Mouse (Mus musculus) MEL (cell line): ENCODE results near the gene Slc22a23. TPM values are rescaled to one million over a fixed set of nuclear protein-coding genes. Genes with fewer than 3 reads are reported as not detected.
A peak's percentile ranks its signal among the peaks of the same experiment; 100 is the strongest.

Experiments used
- DNase-seq: peaks from one replicate; pipeline ENCODE4 v3.0.0; 2011; ENCODE audit warnings: low read depth, low spot score
- H3K27ac ChIP-seq: 2 replicates; pipeline ENCODE4 v1.5.1; 2012; ENCODE audit warnings: low read depth, mild to moderate bottlenecking, control low read depth, low read length, moderate library complexity; ENCODE audit not compliant: control insufficient read depth
- H3K27me3 ChIP-seq, 2 experiments: fragments of 150-350 bp in 1 of 2; sonication (generic) in 1 of 2; 2 replicates each; pipeline ENCODE4 v1.6.1; 2012; ENCODE audit warnings: low read length in 2 of 2, mild to moderate bottlenecking in 2 of 2, improper control_type of control experiment in 1 of 2, moderate library complexity in 1 of 2; ENCODE audit not compliant: insufficient read depth in 2 of 2, control insufficient read depth in 1 of 2
- H3K36me3 ChIP-seq, 2 experiments: 2 replicates each; pipeline ENCODE4 v1.6.1; 2012 to 2014; ENCODE audit warnings: low read length in 2 of 2, improper control_type of control experiment in 1 of 2, inconsistent platforms in 1 of 2, mild to moderate bottlenecking in 1 of 2; ENCODE audit not compliant: insufficient read depth in 2 of 2, control insufficient read depth in 1 of 2
- H3K4me1 ChIP-seq, 2 experiments: fragments of 150-350 bp in 1 of 2; sonication (generic) in 1 of 2; 2 replicates each; pipeline ENCODE4 v1.6.1; 2012; ENCODE audit warnings: low read length in 2 of 2, improper control_type of control experiment in 1 of 2, mild to moderate bottlenecking in 1 of 2; ENCODE audit not compliant: insufficient read depth in 2 of 2, control insufficient read depth in 1 of 2
- H3K4me3 ChIP-seq, 2 experiments: fragments of 150-350 bp in 1 of 2; sonication (generic) in 1 of 2; 2 replicates each; pipeline ENCODE4 v1.5.1; 2012; ENCODE audit warnings: low read depth in 2 of 2, low read length in 2 of 2, mild to moderate bottlenecking in 2 of 2, moderate library complexity in 2 of 2, control low read depth in 1 of 2, improper control_type of control experiment in 1 of 2; ENCODE audit not compliant: control insufficient read depth in 1 of 2, insufficient read depth in 1 of 2
- H3K79me2 ChIP-seq: 2 replicates; pipeline ENCODE4 v1.6.1; 2012; ENCODE audit warnings: mild to moderate bottlenecking, low read length, moderate library complexity; ENCODE audit not compliant: control insufficient read depth, poor library complexity, insufficient read depth
- H3K9ac ChIP-seq: 2 replicates; pipeline ENCODE4 v1.6.1; 2012; ENCODE audit warnings: low read depth, mild to moderate bottlenecking, control low read depth, low read length, moderate library complexity; ENCODE audit not compliant: control insufficient read depth, poor library complexity, severe bottlenecking
- H3K9me3 ChIP-seq: fragments of 150-350 bp; sonication (generic); replicated peaks from 2 replicates; pipeline ENCODE4 v1.6.1; 2012; ENCODE audit warnings: mild to moderate bottlenecking, low read length, improper control_type of control experiment, moderate library complexity; ENCODE audit not compliant: insufficient read depth
- BHLHE40 ChIP-seq: IDR thresholded peaks from 2 replicates; pipeline ENCODE4 v1.6.1; 2012; ENCODE audit warnings: low read depth, mild to moderate bottlenecking, inconsistent platforms, low read length, improper control_type of control experiment, borderline replicate concordance
- CTCF ChIP-seq, 3 experiments: IDR thresholded peaks in 2 of 3; conservative IDR thresholded peaks in 1 of 3; 2 replicates each; pipeline ENCODE4 v1.5.1; 2011 to 2012; ENCODE audit warnings: low read length in 3 of 3, low read depth in 2 of 3, mild to moderate bottlenecking in 2 of 3, improper control_type of control experiment in 1 of 3, inconsistent platforms in 1 of 3, mixed read lengths in 1 of 3, moderate library complexity in 1 of 3; ENCODE audit not compliant: control insufficient read depth in 1 of 3, insufficient read depth in 1 of 3, poor library complexity in 1 of 3, severe bottlenecking in 1 of 3
- EP300 ChIP-seq, 2 experiments: IDR thresholded peaks; 2 replicates each; pipeline ENCODE4 v1.6.1; 2011; ENCODE audit warnings: improper control_type of control experiment in 2 of 2, low read length in 2 of 2, low read depth in 1 of 2, mild to moderate bottlenecking in 1 of 2
- GATA1 ChIP-seq: IDR thresholded peaks from 2 replicates; pipeline ENCODE4 v1.6.1; 2011; ENCODE audit warnings: low read depth, low read length, improper control_type of control experiment
- MAFK ChIP-seq: IDR thresholded peaks from 2 replicates; pipeline ENCODE4 v1.6.1; 2011; ENCODE audit warnings: low read depth, mild to moderate bottlenecking, low read length, improper control_type of control experiment, borderline replicate concordance
- MAX ChIP-seq: IDR thresholded peaks from 2 replicates; pipeline ENCODE4 v1.6.1; 2011; ENCODE audit warnings: low read length, improper control_type of control experiment
- MXI1 ChIP-seq: IDR thresholded peaks from 2 replicates; pipeline ENCODE4 v1.6.1; 2011; ENCODE audit warnings: mild to moderate bottlenecking, low read depth, low read length, improper control_type of control experiment
- MYC ChIP-seq: IDR thresholded peaks from 2 replicates; pipeline ENCODE4 v1.6.1; 2011; ENCODE audit warnings: low read depth, mild to moderate bottlenecking, low read length, improper control_type of control experiment, moderate library complexity
- NRF1 ChIP-seq: IDR thresholded peaks from 2 replicates; pipeline ENCODE4 v1.6.1; 2014; ENCODE audit warnings: low read depth, mild to moderate bottlenecking, inconsistent platforms, low read length, improper control_type of control experiment, moderate library complexity; ENCODE audit not compliant: poor library complexity, insufficient read depth, severe bottlenecking
- RCOR1 ChIP-seq: IDR thresholded peaks from 2 replicates; pipeline ENCODE4 v1.6.1; 2012; ENCODE audit warnings: low read depth, mild to moderate bottlenecking, inconsistent platforms, low read length, improper control_type of control experiment
- SIN3A ChIP-seq: IDR thresholded peaks from 2 replicates; pipeline ENCODE4 v1.6.1; 2012; ENCODE audit warnings: low read length, improper control_type of control experiment, inconsistent platforms
- TAL1 ChIP-seq: IDR thresholded peaks from 2 replicates; pipeline ENCODE4 v1.6.1; 2012; ENCODE audit warnings: mild to moderate bottlenecking, inconsistent platforms, low read length, moderate library complexity, mixed read lengths
- TBP ChIP-seq: IDR thresholded peaks from 2 replicates; pipeline ENCODE4 v1.8.0; 2011; ENCODE audit warnings: low read depth, low read length, improper control_type of control experiment
- USF1 ChIP-seq: IDR thresholded peaks from 2 replicates; pipeline ENCODE4 v1.6.1; 2014; ENCODE audit warnings: low read depth, mild to moderate bottlenecking, inconsistent platforms, low read length, improper control_type of control experiment, moderate library complexity
- ZKSCAN1 ChIP-seq: IDR thresholded peaks from 2 replicates; pipeline ENCODE4 v1.6.1; 2012; ENCODE audit warnings: low read depth, mild to moderate bottlenecking, inconsistent platforms, low read length, improper control_type of control experiment, moderate library complexity
- ZMIZ1 ChIP-seq: IDR thresholded peaks from 2 replicates; pipeline ENCODE4 v1.6.1; 2012; ENCODE audit warnings: low read depth, mild to moderate bottlenecking, inconsistent platforms, low read length, improper control_type of control experiment, moderate library complexity
- polyA plus RNA-seq, 2 experiments: library from polyadenylated mRNA; stranded (reverse) in 1 of 2; unstranded in 1 of 2; fragments of >175 nt in 1 of 2; fragments of >200 nt in 1 of 2; gene quantifications; 2 replicates each; pipeline versions ENCODE4 v1.2.1 to v1.2.4; 2012; ENCODE audit warnings: low replicate concordance in 2 of 2, low read depth in 1 of 2; ENCODE audit not compliant: insufficient read length in 2 of 2, insufficient read depth in 1 of 2, missing spikeins in 1 of 2
- total RNA-seq: library from RNA; depleted of rRNA; stranded (reverse); fragments of 300-350 nt; gene quantifications from 2 replicates; pipeline ENCODE4 v1.2.3, GENCODE M21; 2012

Slc22a23 gene
- total and polyA plus RNA-seq, 3 experiments, result 22.2 to 24.3 TPM; not detected in 1

- Histone ChIP-seq H3K4me1 (peaks cover 15 to 24% of the 10 kb centered on the region in 2 experiments), H3K4me3 (no peak overlapping the region), H3K36me3 (peaks cover 5 to 27% of the 10 kb centered on the region in 2 experiments), H3K9ac (no peak overlapping the region), H3K27ac (peak overlapping the region; percentile 27; the same call in 1 of the 2 replicates), H3K27me3 (no peaks in the 10 kb centered on the region)
- DNase-seq, result peak; percentile 48
- TF ChIP-seq MAX, result peak; percentile 16; the same call in 1 of the 2 replicates
- no peak for TF ChIP-seq CTCF (IDR thresholded peaks at IDR 0.05 in 2 of 3, conservative IDR thresholded peaks at IDR 0.05 in 1 of 3; ENCODE audit: control insufficient read depth in 1 of 3, insufficient read depth in 1 of 3, low read depth in 2 of 3, low read length in 3 of 3, poor library complexity in 1 of 3, severe bottlenecking in 1 of 3)
- TF ChIP-seq MYC, result 0 out of 2 replicates have a peak, but pooled peaks have one; percentile 39
- TF ChIP-seq MXI1, result 0 out of 2 replicates have a peak, but pooled peaks have one; percentile 46
- TF ChIP-seq TBP, result no peak
- TF ChIP-seq MAFK, result no peak
- TF ChIP-seq NRF1, result no peak
- TF ChIP-seq ZKSCAN1, result no peak
- TF ChIP-seq, all 39 proteins: peak for 3
- Histone ChIP-seq H3K79me2 (no peaks in the 10 kb centered on the region), H3K9me3 (no peaks in the 10 kb centered on the region)
Observed at GRCm38 (mm10) chr13:34255297-34255696, 89.7 kb downstream of the Slc22a23 start.

DNA sequence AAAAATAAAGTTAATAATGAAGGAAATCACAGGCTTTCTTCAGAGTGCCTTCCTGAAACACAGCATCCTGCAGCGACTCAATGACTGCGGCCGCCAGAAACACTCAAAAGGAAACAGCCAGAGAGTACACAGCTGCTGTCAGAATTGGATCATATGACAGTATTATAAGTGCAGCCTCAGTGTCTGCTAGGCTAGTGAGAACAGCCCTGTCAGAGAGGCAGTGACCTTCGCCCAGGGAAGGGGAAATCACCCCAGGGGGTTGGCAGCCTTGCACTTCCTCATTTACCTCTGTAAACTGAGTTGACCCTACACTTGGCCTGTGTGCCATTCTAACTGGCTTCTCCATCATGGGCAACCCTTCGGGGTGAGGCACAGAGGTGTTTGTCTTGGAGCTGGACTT is 90.3 kb downstream of the Slc22a23 start:
- peaks cover 3 to 27% of the 10 kb centered on the region in 2 experiments for H3K36me3 ChIP-seq
- H3K4me1 ChIP-seq, result peaks cover 15 to 24% of the 10 kb centered on the region in 2 experiments
- no peaks in the 10 kb centered on the region for H3K79me2 ChIP-seq
- TF ChIP-seq ZMIZ1 (no peak), SIN3A (peak; percentile 4; the same call in 1 of the 2 replicates), USF1 (no peak), GATA1 (no peak), EP300 (IDR thresholded peaks at IDR 0.05; ENCODE audit: low read depth in 1 of 2, low read length in 2 of 2) (no peak), BHLHE40 (no peak)
- TF ChIP-seq, all 39 proteins: peak for 1
- peak; percentile 58 for DNase-seq
- Histone ChIP-seq H3K27me3 (no peaks in the 10 kb centered on the region), H3K9me3 (no peaks in the 10 kb centered on the region), H3K4me3 (no peak overlapping the region), H3K27ac (no peak overlapping the region; the same call in 1 of the 2 replicates), H3K9ac (no peak overlapping the region)

DNA sequence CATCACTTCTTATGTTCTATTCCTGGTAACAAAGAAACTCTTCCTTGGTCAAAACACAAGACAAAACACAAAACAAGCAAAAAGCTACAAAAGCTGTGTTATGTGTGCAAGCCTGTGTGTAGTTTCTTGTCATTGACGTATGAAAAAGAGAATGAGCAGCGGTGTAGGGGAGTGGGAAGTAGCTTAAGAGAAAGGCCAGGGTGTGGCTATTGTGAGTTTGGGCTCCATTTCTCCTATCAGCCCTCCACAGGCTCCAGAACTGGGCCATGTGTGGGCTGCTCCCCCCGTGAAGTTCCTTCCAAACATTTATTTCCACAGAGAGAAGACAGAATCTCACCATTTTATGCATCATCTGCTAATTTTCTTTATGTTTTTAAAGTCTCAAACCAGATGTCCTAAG is 91.2 kb downstream of the Slc22a23 start:
- DNase-seq, result peak; percentile 37
- Histone ChIP-seq H3K9ac (no peak overlapping the region), H3K27me3 (no peaks in the 10 kb centered on the region), H3K4me3 (no peak overlapping the region), H3K4me1 (peaks cover 15 to 24% of the 10 kb centered on the region in 2 experiments), H3K36me3 (peaks cover 3 to 27% of the 10 kb centered on the region in 2 experiments), H3K27ac (no peak overlapping the region), H3K79me2 (no peaks in the 10 kb centered on the region), H3K9me3 (no peaks in the 10 kb centered on the region)
- TF ChIP-seq GATA1 (peak; percentile 2; the same call in 1 of the 2 replicates), TAL1 (peak; percentile 35), CTCF (IDR thresholded peaks at IDR 0.05 in 2 of 3, conservative IDR thresholded peaks at IDR 0.05 in 1 of 3; ENCODE audit: control insufficient read depth in 1 of 3, insufficient read depth in 1 of 3, low read depth in 2 of 3, low read length in 3 of 3, poor library complexity in 1 of 3, severe bottlenecking in 1 of 3) (no peak), RCOR1 (0 out of 2 replicates have a peak, but pooled peaks have one; percentile 0)
